Mouse (Mus musculus) megakaryocyte, embryonic 14.5 days (primary cell): Measurements from ENCODE around the gene Stx4a.

Experiments used
- FLI1 ChIP-seq: IDR thresholded peaks from 2 replicates; pipeline ENCODE4 v1.6.1; 2012; ENCODE audit warnings: low read length, inconsistent platforms, mixed read lengths
- GATA1 ChIP-seq: IDR thresholded peaks from 3 replicates; pipeline ENCODE4 v1.6.1; 2012; ENCODE audit warnings: mixed read lengths, low read length, inconsistent platforms, borderline replicate concordance

DNA sequence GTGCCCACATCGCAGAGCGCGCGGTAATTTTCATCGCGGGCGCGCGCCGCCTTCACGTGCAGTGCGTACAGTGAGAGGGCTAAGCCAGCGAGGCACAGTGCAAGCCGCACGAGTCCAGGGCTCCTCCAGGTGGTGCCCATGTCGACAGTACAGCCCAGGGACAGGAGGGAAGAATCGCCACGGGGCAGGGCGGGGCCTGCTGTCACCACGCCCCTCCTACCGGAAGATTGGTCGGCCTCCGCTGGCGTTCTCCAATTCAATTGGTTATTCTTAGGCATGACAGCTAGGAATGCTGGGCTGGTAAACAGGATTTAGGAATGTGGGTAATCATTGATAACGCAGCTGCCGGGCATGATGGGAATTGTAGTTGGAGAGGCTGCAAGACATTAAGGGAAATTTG is 71.3 kb downstream of the Stx4a start, which contains the start of the genes Gm21974 and Vkorc1:
- TF ChIP-seq GATA1 (peak; percentile 54; the same call in 1 of the 3 replicates), FLI1 (no peak)
